Mouse (Mus musculus) T-cell, adult 2 months (primary cell): ENCODE results near the gene Sytl1.
A peak's percentile ranks its signal among the peaks of the same experiment; 100 is the strongest.

ENCODE experiments used
- DNase-seq: peaks from one replicate; pipeline ENCODE4 v3.0.0; 2022; ENCODE audit warnings: low spot score

Sytl1 gene

GRCm38 (mm10) chr4:133247072-133247471 lies 15.8 kb downstream of the Sytl1 start:
- DNase-seq: no peak

GRCm38 (mm10) chr4:133244289-133244688 lies 18.6 kb downstream of the Sytl1 start:
- DNase-seq: no peak

DNA sequence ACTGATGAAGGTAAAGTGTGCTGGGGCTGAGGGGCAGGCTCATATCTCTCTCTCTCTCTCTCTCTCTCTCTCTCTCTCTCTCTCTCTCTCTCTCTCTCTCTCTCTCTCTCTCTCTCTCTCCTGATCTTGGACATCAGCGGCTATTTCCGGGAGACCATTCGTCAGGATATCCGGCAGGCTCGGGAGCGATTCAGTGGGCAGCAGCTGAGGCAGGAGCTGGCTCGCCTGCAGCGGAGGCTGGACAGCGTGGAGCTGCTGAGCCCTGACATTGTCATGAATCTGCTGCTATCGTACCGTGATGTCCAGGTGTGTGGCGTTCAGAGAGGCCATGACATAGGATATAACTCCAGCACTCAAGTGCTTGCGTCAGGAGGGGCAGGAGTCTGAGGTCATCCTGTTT lies 19.4 kb downstream of the Sytl1 start:
- DNase-seq: no peak

- DNase-seq: no peak
Measured at GRCm38 (mm10) chr4:133242710-133243109, 20.2 kb downstream of the Sytl1 start.

- DNase-seq: no peak
Measured at GRCm38 (mm10) chr4:133241910-133242309, 21.0 kb downstream of the Sytl1 start.

- peak; percentile 73 for DNase-seq
Measured at GRCm38 (mm10) chr4:133240934-133241908, 21.7 kb downstream of the Sytl1 start.

- no peak for DNase-seq
Measured at GRCm38 (mm10) chr4:133240490-133240921, 22.4 kb downstream of the Sytl1 start, which contains the start of gene Map3k6. Gene Map3k6, plus strand, starts transcription at chr4:133240818.

- peak; percentile 29 for DNase-seq
Measured at GRCm38 (mm10) chr4:133237911-133238310, 25.0 kb downstream of the Sytl1 start.

DNA sequence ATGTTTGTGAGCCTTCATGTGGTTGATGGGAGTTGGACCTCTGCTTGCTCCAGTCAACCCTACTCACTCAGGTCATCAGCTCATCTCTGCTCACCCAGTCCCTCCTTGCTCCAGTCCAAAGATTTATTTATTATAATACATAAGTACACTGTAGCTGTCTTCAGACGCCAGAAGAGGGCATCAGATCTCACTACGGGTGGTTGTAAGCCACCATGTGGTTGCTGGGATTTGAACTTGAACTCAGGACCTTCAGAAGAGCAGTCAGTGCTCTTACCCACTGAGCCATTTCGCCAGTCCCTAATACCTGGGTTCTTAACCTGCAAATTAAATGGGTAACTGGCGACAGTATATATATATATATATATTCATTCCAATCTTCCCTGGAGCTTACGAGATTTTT lies 27.5 kb downstream of the Sytl1 start:
- no peak for DNase-seq

GRCm38 (mm10) chr4:133234771-133235170 lies 28.1 kb downstream of the Sytl1 start:
- no peak for DNase-seq

DNA sequence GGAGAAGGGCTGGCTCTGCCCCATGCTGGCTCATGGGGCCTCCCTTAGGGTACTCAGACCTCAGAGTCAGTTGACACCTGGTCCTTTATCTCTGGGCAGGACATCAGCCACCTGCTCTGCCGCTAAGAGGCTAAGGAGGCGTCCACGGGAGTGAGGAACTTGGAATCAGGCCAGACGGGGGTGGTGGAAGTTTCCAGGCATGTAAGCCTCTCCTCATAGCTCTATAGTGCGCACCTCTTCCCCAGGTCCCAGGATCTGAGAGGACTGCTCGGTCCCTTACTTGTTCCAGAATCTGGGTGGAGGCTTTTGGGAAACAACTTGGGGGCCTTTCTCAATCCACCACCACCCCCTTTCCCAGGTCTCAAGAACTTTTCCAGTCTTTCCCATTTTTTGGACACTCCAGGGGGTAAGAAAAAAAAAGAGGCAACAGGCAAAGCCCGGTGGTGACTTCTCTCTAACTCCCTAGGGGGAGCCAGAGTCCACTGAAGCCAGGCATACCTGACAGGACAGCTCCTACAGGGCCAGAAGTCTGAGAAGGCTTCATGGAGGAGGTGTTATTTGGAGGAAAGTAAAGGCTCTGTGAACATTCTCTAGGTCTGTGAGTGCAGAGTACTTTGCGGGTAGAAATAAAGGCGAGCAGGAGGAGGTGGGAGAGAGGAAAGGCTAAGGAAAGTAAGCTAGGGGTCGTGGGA lies 29.5 kb downstream of the Sytl1 start:
- no peak for DNase-seq

- no peak for DNase-seq
Measured at GRCm38 (mm10) chr4:133229582-133229981, 33.3 kb downstream of the Sytl1 start.

- no peak for DNase-seq
Measured at GRCm38 (mm10) chr4:133227636-133228035, 35.3 kb downstream of the Sytl1 start.

DNA sequence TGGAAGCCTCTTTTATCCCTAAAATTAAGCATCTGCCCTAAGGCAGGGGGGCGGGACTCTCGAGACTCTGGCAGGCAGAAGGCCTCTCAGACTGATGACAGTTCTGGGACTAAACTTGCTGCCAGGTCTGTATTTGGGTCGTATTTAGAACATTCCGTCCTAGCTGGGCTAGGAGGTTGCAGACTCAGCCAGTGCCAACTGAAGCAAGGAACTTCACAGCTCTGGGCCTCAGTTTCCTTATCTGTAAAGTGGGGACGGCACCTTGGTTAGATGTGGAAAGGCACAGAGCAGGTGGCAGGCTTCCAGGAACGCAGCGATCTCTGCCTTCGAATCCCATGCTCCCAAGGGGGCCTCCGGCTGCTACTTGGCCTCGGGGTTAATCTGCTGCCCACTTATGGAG lies 36.8 kb downstream of the Sytl1 start:
- no peak for DNase-seq

DNA sequence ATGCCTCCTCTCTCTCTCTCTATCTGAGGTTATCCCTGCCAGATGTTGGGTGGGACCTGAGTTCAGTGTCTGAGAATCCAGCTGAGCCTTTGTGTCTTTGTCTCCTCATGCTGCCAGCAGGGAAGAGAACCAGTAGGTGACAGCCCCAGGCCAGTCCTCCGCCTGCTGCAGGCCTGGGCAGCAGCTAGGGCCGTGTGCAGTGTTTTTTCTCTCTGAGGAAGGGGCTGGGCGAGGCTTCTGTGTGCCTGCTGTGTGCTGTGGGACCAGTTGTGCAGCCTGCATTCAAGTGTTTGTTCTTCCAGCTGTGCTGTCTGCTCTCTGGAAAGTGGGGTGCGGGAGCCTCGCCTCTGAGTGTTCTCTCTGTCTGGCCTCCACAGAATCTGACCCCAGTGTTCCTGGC lies 39.0 kb downstream of the Sytl1 start:
- no peak for DNase-seq

DNA sequence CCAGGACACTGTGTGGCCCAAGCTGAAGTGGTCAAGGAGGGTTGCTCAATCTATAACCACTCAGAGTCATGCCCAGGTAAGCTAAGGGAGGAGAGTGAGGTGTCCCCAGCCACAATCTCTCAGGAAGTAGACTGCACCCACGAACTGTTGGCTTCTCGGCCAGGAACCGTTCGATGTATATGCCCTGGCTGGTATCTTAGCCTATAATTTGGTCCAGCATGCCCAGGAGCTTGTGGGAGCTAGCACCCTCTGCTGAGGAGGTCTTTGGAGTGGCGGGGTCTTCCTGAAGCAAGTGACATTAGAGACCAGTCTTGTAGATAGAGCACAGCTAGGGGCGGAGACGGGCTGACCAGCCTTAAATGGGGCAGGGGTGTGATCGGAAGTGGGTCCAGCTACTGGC lies 41.2 kb downstream of the Sytl1 start:
- DNase-seq: no peak

DNA sequence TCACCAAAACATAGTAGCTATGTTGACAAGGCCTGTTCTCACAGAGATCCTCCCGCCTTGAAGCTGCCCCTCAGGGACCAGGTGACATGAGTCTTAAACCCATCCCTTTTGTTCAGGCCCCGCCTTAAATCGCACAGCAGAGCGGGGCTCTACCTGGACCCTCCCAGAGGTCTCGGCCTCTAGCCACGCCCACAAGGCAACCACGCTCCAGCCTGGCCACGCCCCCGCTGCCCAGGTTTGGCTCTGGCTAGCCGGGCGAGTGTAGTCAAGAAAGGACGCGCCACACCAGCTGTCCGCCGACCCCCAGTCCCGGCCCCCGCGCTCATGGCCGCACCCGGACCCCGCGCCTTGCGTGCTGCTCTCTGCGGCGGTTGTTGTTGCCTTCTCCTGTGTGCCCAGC lies 42.3 kb downstream of the Sytl1 start:
- no peak for DNase-seq

DNA sequence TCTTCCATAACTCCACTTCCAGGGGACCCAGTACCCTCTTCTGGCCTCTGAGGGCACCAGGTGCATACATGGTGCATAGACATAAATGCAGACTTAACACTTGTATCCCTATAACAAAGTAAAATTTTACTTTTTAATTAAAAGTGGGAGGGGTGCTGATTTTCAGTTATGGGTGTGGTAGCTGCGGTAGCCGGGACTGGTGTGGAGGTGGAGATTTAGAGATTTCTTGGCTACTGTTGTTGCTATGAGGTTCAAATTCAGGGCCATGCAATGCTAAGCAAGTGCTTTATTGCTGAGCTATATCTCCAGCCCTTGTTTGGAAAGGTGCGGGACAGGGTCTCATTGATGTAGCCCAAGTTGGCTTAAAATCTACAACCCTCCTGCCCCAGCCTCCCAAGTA lies 44.2 kb downstream of the Sytl1 start:
- DNase-seq: no peak

GRCm38 (mm10) chr4:133217641-133218040 lies 45.3 kb downstream of the Sytl1 start:
- DNase-seq: peak; percentile 65

DNA sequence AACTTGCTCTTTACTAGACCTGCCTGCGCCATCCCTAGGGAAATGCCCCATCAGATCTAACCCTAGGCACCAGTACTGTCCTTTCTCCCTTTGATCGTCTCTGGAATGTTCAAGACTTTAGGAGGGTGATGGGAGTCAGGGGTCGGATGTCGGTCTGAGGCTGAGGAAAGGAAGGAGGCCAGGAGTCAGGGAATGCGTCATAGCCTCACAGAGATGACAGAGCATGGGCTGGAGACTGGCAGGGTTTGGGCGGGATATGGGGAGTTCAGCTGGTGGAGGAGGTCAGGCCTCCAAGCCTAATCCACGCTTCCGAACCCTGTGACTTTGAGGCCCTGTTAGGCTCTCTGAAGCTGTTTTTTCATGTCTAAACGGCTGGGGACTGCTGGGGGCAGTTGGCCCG lies 49.3 kb downstream of the Sytl1 start:
- DNase-seq: no peak

DNA sequence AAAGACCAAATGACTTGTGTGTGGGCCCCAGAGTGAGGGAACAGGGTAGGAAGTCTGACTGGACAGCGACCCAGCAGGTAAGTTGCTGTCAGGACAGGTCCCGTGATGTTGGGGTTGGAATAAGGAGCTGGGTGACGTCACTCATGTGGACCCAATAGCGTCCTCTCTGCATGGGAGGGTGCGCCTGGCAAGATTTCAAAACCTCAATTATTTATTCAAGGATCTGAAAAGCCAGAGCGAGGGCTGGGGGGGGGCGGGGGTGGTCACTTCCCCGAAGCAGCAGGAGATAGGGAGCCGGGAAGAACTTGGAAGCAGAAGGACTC lies 49.7 kb downstream of the Sytl1 start:
- DNase-seq: no peak

GRCm38 (mm10) chr4:133212562-133213267 lies 50.2 kb downstream of the Sytl1 start:
- DNase-seq: peak; percentile 81
